Mouse (Mus musculus) ES-E14 (cell line): ENCODE measurements around the gene Popdc2. TPM values are rescaled to one million over a fixed set of nuclear protein-coding genes. Genes with fewer than 3 reads are reported as not detected.

Source experiments
- DNase-seq: peaks from one replicate; pipeline ENCODE4 v3.0.0-alpha.2; 2013; ENCODE audit warnings: low read depth, low spot score
- H3K27ac ChIP-seq: 2 replicates; pipeline ENCODE4 v1.5.1; 2012; ENCODE audit warnings: low read depth, mild to moderate bottlenecking, low read length, moderate library complexity, mixed read lengths; ENCODE audit not compliant: poor library complexity, insufficient read depth, severe bottlenecking
- H3K36me3 ChIP-seq: 2 replicates; pipeline ENCODE4 v1.6.1; 2012; ENCODE audit warnings: mild to moderate bottlenecking, low read length, moderate library complexity, mixed read lengths; ENCODE audit not compliant: control insufficient read depth, poor library complexity, insufficient read depth, severe bottlenecking
- H3K4me1 ChIP-seq, 2 experiments: fragments of 150-350 bp in 1 of 2; sonication (generic) in 1 of 2; 2 replicates each; pipeline ENCODE4 v1.6.1; 2012; ENCODE audit warnings: low read length in 2 of 2, mild to moderate bottlenecking in 1 of 2, mixed read lengths in 1 of 2; ENCODE audit not compliant: control insufficient read depth in 2 of 2, insufficient read depth in 2 of 2, poor library complexity in 1 of 2
- H3K4me3 ChIP-seq, 2 experiments: fragments of 150-350 bp in 1 of 2; sonication (generic) in 1 of 2; 2 replicates each; pipeline ENCODE4 v1.5.1; 2012; ENCODE audit warnings: low read length in 2 of 2, low read depth in 1 of 2, mild to moderate bottlenecking in 1 of 2, mixed read lengths in 1 of 2; ENCODE audit not compliant: insufficient read depth in 1 of 2, poor library complexity in 1 of 2, severe bottlenecking in 1 of 2
- H3K9ac ChIP-seq: 2 replicates; pipeline ENCODE4 v1.6.1; 2012; ENCODE audit warnings: low read depth, mild to moderate bottlenecking, low read length, mixed read lengths; ENCODE audit not compliant: poor library complexity, insufficient read depth, severe bottlenecking
- H3K9me3 ChIP-seq: fragments of 150-350 bp; sonication (generic); 2 replicates; pipeline ENCODE4 v1.6.1; 2012; ENCODE audit warnings: low read depth, mild to moderate bottlenecking, low read length; ENCODE audit not compliant: control insufficient read depth, insufficient read depth
- CHD2 ChIP-seq: IDR thresholded peaks from 2 replicates; pipeline ENCODE4 v1.6.1; 2014; ENCODE audit warnings: mild to moderate bottlenecking, low read depth, low read length, inconsistent platforms
- HCFC1 ChIP-seq: IDR thresholded peaks from 2 replicates; pipeline ENCODE4 v1.6.1; 2012; ENCODE audit warnings: low read length, inconsistent platforms, borderline replicate concordance; ENCODE audit not compliant: insufficient read depth
- MAFK ChIP-seq: IDR thresholded peaks from 2 replicates; pipeline ENCODE4 v1.6.1; 2014; ENCODE audit warnings: mild to moderate bottlenecking, low read depth, low read length, inconsistent platforms; ENCODE audit not compliant: insufficient read depth
- ZC3H11A ChIP-seq: IDR thresholded peaks from 2 replicates; pipeline ENCODE4 v1.6.1; 2012; ENCODE audit warnings: low read depth, mild to moderate bottlenecking, inconsistent platforms, low read length, borderline replicate concordance
- ZNF384 ChIP-seq: IDR thresholded peaks from 2 replicates; pipeline ENCODE4 v1.6.1; 2012; ENCODE audit warnings: low read depth, low read length, inconsistent platforms
- in situ Hi-C, 2 experiments: fragments of 600-800 bp; cut with MboI; formaldehyde crosslinking; loops; one replicate each; pipeline ENCODE4 v1.15.1; 2025; ENCODE audit warnings: low sequenced_read_pairs in 2 of 2, inconsistent platforms in 1 of 2; ENCODE audit not compliant: unreplicated experiment in 2 of 2
- total RNA-seq: library from RNA; depleted of rRNA; stranded (reverse); fragments of 300-350 nt; gene quantifications from 2 replicates; pipeline ENCODE4 v1.2.3, GENCODE M21; 2012; rRNA removed

Gene Popdc2
- 0.49 and 0.58 TPM in 2 replicates for total RNA-seq

GRCm38 (mm10) chr16:38361933-38362332 is at the start of gene Popdc2:
Gene Popdc2 (plus strand): TSS chr16:38362209.
- no peak for DNase-seq
- H3K9me3 ChIP-seq = no peaks in the 10 kb centered on the region
- H3K4me3 ChIP-seq = no peak within 1 kb of the TSS
- TF ChIP-seq ZC3H11A = no peak
- TF ChIP-seq MAFK = no peak
- no peak for TF ChIP-seq ZNF384
- TF ChIP-seq CHD2 = no peak
- no peak for TF ChIP-seq HCFC1
- no peaks in the 10 kb centered on the region for H3K36me3 ChIP-seq
- H3K9ac ChIP-seq = no peak within 1 kb of the TSS
- H3K27ac ChIP-seq = no peak within 1 kb of the TSS; the same call in 1 of the 2 replicates
- H3K4me1 ChIP-seq = no peaks in the 10 kb centered on the region
- in situ Hi-C loops = no loop called here

- H3K9me3 ChIP-seq = no peaks in the 10 kb centered on the region
- H3K27ac ChIP-seq = no peak overlapping the region
- no peak overlapping the region for H3K4me3 ChIP-seq
- H3K4me1 ChIP-seq = peaks cover 0 to 4% of the 10 kb centered on the region in 2 experiments; a peak in 1 of 4 replicates
- no peak for TF ChIP-seq CHD2
- TF ChIP-seq ZC3H11A = no peak
- no peak for TF ChIP-seq ZNF384
- no peak for TF ChIP-seq HCFC1
- no peak for TF ChIP-seq MAFK
- in situ Hi-C loops = no loop called here
- no peak for DNase-seq
- no peaks in the 10 kb centered on the region for H3K36me3 ChIP-seq
- no peak overlapping the region for H3K9ac ChIP-seq
These were observed 43.5 kb upstream of the Popdc2 start for GRCm38 (mm10) chr16:38318492-38318891.

DNA sequence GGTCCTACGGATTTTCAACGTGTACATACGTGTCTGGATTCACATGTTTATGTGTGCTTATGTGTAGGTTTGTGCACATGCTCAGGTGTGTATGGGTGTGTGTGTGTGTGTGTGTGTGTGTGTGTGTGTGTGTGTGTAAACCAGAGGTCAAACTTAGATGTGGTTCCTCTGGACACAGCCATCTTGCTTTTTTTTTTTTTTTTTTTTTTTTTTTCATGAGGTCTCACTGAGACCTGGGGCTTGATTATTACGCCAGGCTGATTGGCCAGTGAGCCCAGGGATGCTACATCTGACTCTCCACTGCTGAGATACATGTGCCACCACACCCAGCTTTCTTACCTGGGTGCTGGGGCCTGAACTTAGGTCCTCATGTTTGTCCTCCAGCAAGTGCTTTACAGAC is 42.9 kb upstream of the Popdc2 start:
- peaks cover 0 to 4% of the 10 kb centered on the region in 2 experiments; a peak in 1 of 4 replicates for H3K4me1 ChIP-seq
- DNase-seq = no peak
- no peaks in the 10 kb centered on the region for H3K9me3 ChIP-seq
- H3K9ac ChIP-seq = no peak overlapping the region
- H3K36me3 ChIP-seq = no peaks in the 10 kb centered on the region
- H3K4me3 ChIP-seq = no peak overlapping the region
- no peak overlapping the region for H3K27ac ChIP-seq
- in situ Hi-C loops = no loop called here
- peak; percentile 52; the same call in 1 of the 2 replicates for TF ChIP-seq ZNF384
- TF ChIP-seq HCFC1 = no peak

GRCm38 (mm10) chr16:38321452-38321935 is 40.5 kb upstream of the Popdc2 start:
- H3K27ac ChIP-seq = no peak overlapping the region
- peak overlapping the region in 1 of 2 experiments; percentile 52; a peak in 2 of 4 replicates for H3K4me3 ChIP-seq
- in situ Hi-C loops = no loop called here
- peaks cover 0 to 4% of the 10 kb centered on the region in 2 experiments; a peak in 1 of 4 replicates for H3K4me1 ChIP-seq
- DNase-seq = peak; percentile 74
- H3K9ac ChIP-seq = peak overlapping the region; percentile 81; the same call in 1 of the 2 replicates
- no peak for TF ChIP-seq ZC3H11A
- TF ChIP-seq MAFK = peak; percentile 88
- no peaks in the 10 kb centered on the region for H3K36me3 ChIP-seq
- no peaks in the 10 kb centered on the region for H3K9me3 ChIP-seq

DNA sequence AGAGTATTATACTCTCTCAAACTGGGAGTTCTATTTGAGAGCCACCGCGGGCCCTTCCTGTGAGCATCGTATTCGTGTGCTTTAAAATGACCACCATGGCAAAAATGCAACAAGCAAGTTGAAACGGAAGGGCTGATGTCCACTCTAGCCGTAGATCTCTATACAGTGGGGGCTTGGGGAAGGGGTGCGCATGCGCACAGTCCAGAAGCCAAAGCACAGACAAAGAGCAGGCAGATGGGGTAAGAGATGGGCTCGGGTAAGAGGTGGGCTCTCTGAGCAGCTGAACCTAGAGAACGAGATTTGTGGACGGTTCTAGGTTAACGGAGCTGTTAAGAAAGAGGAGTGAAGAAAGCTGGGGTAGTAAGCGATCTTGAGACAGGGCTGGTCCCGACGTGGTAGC is 37.7 kb upstream of the Popdc2 start:
- DNase-seq = no peak
- TF ChIP-seq CHD2 (no peak), MAFK (no peak), HCFC1 (no peak), ZNF384 (no peak), ZC3H11A (no peak)
- Histone ChIP-seq H3K9me3 (no peaks in the 10 kb centered on the region), H3K4me1 (peaks cover 0 to 2% of the 10 kb centered on the region in 2 experiments; a peak in 1 of 4 replicates), H3K27ac (no peak overlapping the region), H3K9ac (no peak overlapping the region), H3K36me3 (no peaks in the 10 kb centered on the region), H3K4me3 (no peak overlapping the region)
- in situ Hi-C loops = no loop called here
